Mouse (Mus musculus): ENCODE measurements around the gene Sapcd1. TPM values are rescaled to one million over a fixed set of nuclear protein-coding genes. Genes with fewer than 3 reads are reported as not detected.
A peak's percentile ranks its signal among the peaks of the same experiment; 100 is the strongest.

Sapcd1 gene
- polyA plus RNA-seq, 1 experiment from 2014 or later, result 1.1 TPM

GRCm38 (mm10) chr17:35057090-35057489 is 29.3 kb upstream of the Sapcd1 start:
- no peak for ATAC-seq
- Histone ChIP-seq H3K27ac (ENCODE audit: low read length) (no peak overlapping the region), H3K4me1 (ENCODE audit: control insufficient read depth, insufficient read depth, low read length) (peaks cover 15% of the 10 kb centered on the region), H3K36me3 (ENCODE audit: control insufficient read depth, insufficient read depth, low read length) (peaks cover 5% of the 10 kb centered on the region; the same call in 1 of the 2 replicates), H3K4me3 (ENCODE audit: low read depth, low read length) (no peak overlapping the region), H3K9ac (ENCODE audit: low read depth, low read length) (no peak overlapping the region), H3K9me3 (replicated peaks; ENCODE audit: control insufficient read depth, low read length, poor library complexity, severe bottlenecking) (no peaks in the 10 kb centered on the region), H3K27me3 (ENCODE audit: control insufficient read depth, insufficient read depth, low read depth, low read length) (no peaks in the 10 kb centered on the region), H3K4me2 (ENCODE audit: low read length) (no peak overlapping the region)
- WGBS, result 87% methylated on average over 3 of the region's 3 CpGs

GRCm38 (mm10) chr17:35055691-35056495 is 28.1 kb upstream of the Sapcd1 start:
- Histone ChIP-seq H3K4me3 (ENCODE audit: low read depth, low read length) (no peak overlapping the region), H3K9me3 (replicated peaks; ENCODE audit: control insufficient read depth, low read length, poor library complexity, severe bottlenecking) (no peaks in the 10 kb centered on the region), H3K27me3 (ENCODE audit: control insufficient read depth, insufficient read depth, low read depth, low read length) (no peaks in the 10 kb centered on the region), H3K4me2 (ENCODE audit: low read length) (no peak overlapping the region), H3K27ac (ENCODE audit: low read length) (no peak overlapping the region), H3K36me3 (ENCODE audit: control insufficient read depth, insufficient read depth, low read length) (no peaks in the 10 kb centered on the region), H3K4me1 (ENCODE audit: control insufficient read depth, insufficient read depth, low read length) (peaks cover 18% of the 10 kb centered on the region), H3K9ac (ENCODE audit: low read depth, low read length) (no peak overlapping the region)
- 91% methylated on average over 7 of the region's 7 CpGs for WGBS
- no peak for ATAC-seq

GRCm38 (mm10) chr17:35052271-35052798 is 24.5 kb upstream of the Sapcd1 start:
- no peaks in the 10 kb centered on the region for H3K9me3 ChIP-seq (replicated peaks; ENCODE audit: control insufficient read depth, low read length, poor library complexity, severe bottlenecking)
- no peak overlapping the region for H3K9ac ChIP-seq (ENCODE audit: low read depth, low read length)
- H3K4me3 ChIP-seq (ENCODE audit: low read depth, low read length), result no peak overlapping the region
- 69% methylated on average over 12 of the region's 12 CpGs for WGBS
- peaks cover 11% of the 10 kb centered on the region for H3K4me1 ChIP-seq (ENCODE audit: control insufficient read depth, insufficient read depth, low read length)
- H3K27me3 ChIP-seq (ENCODE audit: control insufficient read depth, insufficient read depth, low read depth, low read length), result no peaks in the 10 kb centered on the region
- ATAC-seq, result no peak
- H3K27ac ChIP-seq (ENCODE audit: low read length), result 0 out of 2 replicates have a peak overlapping the region, but pooled peaks have one; percentile 71
- no peaks in the 10 kb centered on the region for H3K36me3 ChIP-seq (ENCODE audit: control insufficient read depth, insufficient read depth, low read length)
- H3K4me2 ChIP-seq (ENCODE audit: low read length), result peak overlapping the region; percentile 41

DNA sequence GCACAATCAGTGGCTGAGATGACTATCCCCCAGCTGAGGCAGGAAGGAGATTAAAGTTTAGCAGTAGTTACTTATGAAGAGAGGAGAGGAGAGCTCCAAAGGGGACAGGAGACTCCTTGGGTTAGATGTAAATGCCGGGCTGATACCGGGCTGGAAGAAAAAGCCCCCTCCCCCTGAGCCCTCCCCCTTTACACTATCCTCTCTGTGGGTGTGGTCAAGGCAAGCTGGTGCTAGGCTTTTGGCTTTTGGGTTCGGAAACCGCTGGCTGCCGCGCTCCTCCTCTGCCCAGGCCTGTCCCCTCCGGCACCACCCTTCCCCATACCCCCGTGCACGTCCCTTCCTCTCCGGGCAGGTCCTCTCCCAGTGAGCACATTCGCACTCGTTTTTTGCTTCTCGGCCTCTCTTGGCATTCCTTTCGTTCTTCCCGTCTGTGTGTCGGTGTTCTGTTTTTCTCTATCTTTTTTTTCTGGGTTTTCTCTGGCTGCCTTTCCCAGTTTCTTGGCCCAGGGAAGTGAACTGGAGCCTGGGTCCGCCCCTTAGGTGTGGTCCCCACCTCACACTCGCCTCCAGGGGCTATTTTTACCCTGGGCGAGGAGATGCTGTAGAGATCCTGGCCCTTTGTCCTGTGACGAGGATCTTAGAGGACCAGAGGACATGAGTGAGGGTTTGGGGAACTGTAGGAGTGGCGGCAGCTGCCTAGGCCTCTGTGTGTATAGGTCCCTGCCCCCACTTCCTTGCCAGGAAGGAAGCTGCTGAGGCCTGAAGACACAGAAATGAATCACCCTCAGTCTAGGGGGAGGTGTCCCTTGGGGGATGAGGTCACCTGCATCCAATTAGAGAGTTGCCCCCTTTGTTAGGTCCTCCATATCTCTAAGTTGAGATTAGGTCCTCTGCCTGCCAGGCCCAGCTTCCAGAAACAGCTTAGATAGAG is 23.6 kb upstream of the Sapcd1 start:
- Histone ChIP-seq H3K27ac (ENCODE audit: low read length) (peak overlapping the region; percentile 71), H3K9ac (ENCODE audit: low read depth, low read length) (peak overlapping the region; percentile 30), H3K27me3 (ENCODE audit: control insufficient read depth, insufficient read depth, low read depth, low read length) (no peaks in the 10 kb centered on the region), H3K4me1 (ENCODE audit: control insufficient read depth, insufficient read depth, low read length) (peaks cover 11% of the 10 kb centered on the region), H3K9me3 (replicated peaks; ENCODE audit: control insufficient read depth, low read length, poor library complexity, severe bottlenecking) (no peaks in the 10 kb centered on the region), H3K4me3 (ENCODE audit: low read depth, low read length) (peak overlapping the region; percentile 35), H3K4me2 (ENCODE audit: low read length) (peak overlapping the region; percentile 41), H3K36me3 (ENCODE audit: control insufficient read depth, insufficient read depth, low read length) (no peaks in the 10 kb centered on the region)
- whole genome bisulfite sequencing, result 3% methylated on average over 21 of the region's 21 CpGs
- ATAC-seq, result peak; percentile 47

DNA sequence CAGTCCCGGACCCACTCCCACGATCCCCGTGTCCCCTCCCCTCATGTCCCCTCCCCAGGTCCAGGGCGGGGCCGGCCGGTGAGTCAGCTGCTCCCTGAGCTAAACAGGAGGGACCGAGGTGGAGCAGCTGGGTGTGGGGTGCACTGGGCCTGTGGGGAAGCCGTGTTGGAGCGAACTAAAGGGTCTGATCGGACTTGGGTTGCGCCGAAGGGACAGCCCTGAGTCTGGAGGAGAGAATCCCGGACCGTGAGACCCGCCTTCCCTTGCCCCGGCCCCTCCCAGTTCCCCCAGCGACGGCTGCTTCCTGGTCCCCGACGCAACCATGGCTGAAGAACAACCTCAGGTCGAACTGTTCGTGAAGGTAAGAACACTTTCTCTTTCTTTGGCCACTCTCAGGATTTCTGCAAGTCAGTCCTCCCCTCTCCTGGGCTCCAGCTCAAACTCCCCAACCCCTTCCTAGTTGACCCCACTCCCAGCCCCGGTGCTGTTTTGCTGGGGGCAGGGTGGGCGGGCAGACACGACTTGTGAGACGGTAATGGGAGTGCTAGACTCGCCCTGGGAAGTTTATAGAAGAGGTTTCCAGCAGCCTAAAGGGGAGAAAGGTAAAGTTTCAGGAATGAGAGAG is 22.4 kb upstream of the Sapcd1 start:
- Histone ChIP-seq H3K4me3 (ENCODE audit: low read depth, low read length) (peak overlapping the region; percentile 35), H3K36me3 (ENCODE audit: control insufficient read depth, insufficient read depth, low read length) (no peaks in the 10 kb centered on the region), H3K9ac (ENCODE audit: low read depth, low read length) (peak overlapping the region; percentile 61), H3K27me3 (ENCODE audit: control insufficient read depth, insufficient read depth, low read depth, low read length) (no peaks in the 10 kb centered on the region), H3K4me1 (ENCODE audit: control insufficient read depth, insufficient read depth, low read length) (peaks cover 11% of the 10 kb centered on the region), H3K4me2 (ENCODE audit: low read length) (peak overlapping the region; percentile 41), H3K9me3 (replicated peaks; ENCODE audit: control insufficient read depth, low read length, poor library complexity, severe bottlenecking) (no peaks in the 10 kb centered on the region), H3K27ac (ENCODE audit: low read length) (peak overlapping the region; percentile 75)
- 1% methylated on average over 27 of the region's 27 CpGs for WGBS
- ATAC-seq, result no peak

- H3K36me3 ChIP-seq (ENCODE audit: control insufficient read depth, insufficient read depth, low read length), result no peaks in the 10 kb centered on the region
- no peaks in the 10 kb centered on the region for H3K9me3 ChIP-seq (replicated peaks; ENCODE audit: control insufficient read depth, low read length, poor library complexity, severe bottlenecking)
- H3K4me1 ChIP-seq (ENCODE audit: control insufficient read depth, insufficient read depth, low read length), result peaks cover 11% of the 10 kb centered on the region
- ATAC-seq, result no peak
- peak within 1 kb of the TSS; percentile 75 for H3K27ac ChIP-seq (ENCODE audit: low read length)
- H3K27me3 ChIP-seq (ENCODE audit: control insufficient read depth, insufficient read depth, low read depth, low read length), result no peaks in the 10 kb centered on the region
- peak within 1 kb of the TSS; percentile 35 for H3K4me3 ChIP-seq (ENCODE audit: low read depth, low read length)
- WGBS, result 7% methylated on average over 10 of the region's 11 CpGs
- H3K9ac ChIP-seq (ENCODE audit: low read depth, low read length), result peak within 1 kb of the TSS; percentile 61
- peak within 1 kb of the TSS; percentile 41 for H3K4me2 ChIP-seq (ENCODE audit: low read length)
Observed at GRCm38 (mm10) chr17:35049561-35050016, 21.8 kb upstream of the Sapcd1 start, which contains the start of gene Clic1. Gene Clic1, plus strand, starts transcription at chr17:35049966.

GRCm38 (mm10) chr17:35048932-35049440 is 21.2 kb upstream of the Sapcd1 start:
- Histone ChIP-seq H3K9me3 (replicated peaks; ENCODE audit: control insufficient read depth, low read length, poor library complexity, severe bottlenecking) (no peaks in the 10 kb centered on the region), H3K4me2 (ENCODE audit: low read length) (no peak overlapping the region; the same call in 1 of the 2 replicates)

DNA sequence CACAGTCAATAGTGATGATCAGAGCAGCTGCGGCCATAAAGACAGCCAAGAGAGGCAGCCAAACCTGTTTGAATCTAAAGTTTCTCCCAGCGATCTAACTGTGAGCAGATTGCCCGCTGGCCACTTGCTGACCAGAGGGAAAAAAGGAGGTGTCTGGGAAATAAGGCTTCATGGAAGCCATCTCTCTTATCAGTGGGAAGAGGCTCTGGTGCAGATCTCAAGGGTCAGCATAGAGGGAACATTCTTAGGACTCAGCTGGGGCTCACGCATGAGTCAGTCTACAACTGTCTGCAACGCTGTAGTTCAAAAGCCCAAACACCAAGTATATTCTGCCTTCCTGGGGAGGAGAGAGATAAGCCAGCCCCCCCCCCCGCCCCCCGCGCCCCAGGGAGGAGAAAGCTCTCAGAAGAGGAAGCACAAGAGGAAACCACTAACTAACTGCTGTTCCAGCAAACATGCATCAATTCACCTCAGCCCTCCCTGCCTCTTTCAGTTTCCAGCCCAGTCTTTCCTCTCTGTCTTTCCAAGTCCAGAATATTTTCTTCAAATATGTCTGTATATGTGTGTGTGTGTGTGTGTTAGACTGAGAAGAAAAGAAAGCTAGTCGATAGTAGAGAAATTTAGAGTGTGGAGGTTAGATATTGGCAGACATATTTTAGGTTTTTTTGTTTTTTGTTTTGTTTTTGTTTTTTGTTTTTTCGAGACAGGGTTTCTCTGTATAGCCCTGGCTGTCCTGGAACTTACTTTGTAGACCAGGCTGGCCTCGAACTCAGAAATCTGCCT is 20.5 kb upstream of the Sapcd1 start:
- Histone ChIP-seq H3K27me3 (ENCODE audit: control insufficient read depth, insufficient read depth, low read depth, low read length) (no peaks in the 10 kb centered on the region), H3K9me3 (replicated peaks; ENCODE audit: control insufficient read depth, low read length, poor library complexity, severe bottlenecking) (no peaks in the 10 kb centered on the region), H3K9ac (ENCODE audit: low read depth, low read length) (no peak overlapping the region), H3K27ac (ENCODE audit: low read length) (peak overlapping the region; percentile 54), H3K36me3 (ENCODE audit: control insufficient read depth, insufficient read depth, low read length) (no peaks in the 10 kb centered on the region), H3K4me2 (ENCODE audit: low read length) (no peak overlapping the region), H3K4me3 (ENCODE audit: low read depth, low read length) (no peak overlapping the region), H3K4me1 (ENCODE audit: control insufficient read depth, insufficient read depth, low read length) (peaks cover 11% of the 10 kb centered on the region)
- WGBS, result 40% methylated on average over 9 of the region's 11 CpGs
- ATAC-seq, result no peak

More at GRCm38 (mm10) chr17:35048932-35049440, 21.2 kb upstream of the Sapcd1 start:
- WGBS, result 74% methylated on average over 5 of the region's 5 CpGs
- no peak overlapping the region; the same call in 1 of the 2 replicates for H3K27ac ChIP-seq (ENCODE audit: low read length)
- no peak for ATAC-seq
- H3K27me3 ChIP-seq (ENCODE audit: control insufficient read depth, insufficient read depth, low read depth, low read length), result no peaks in the 10 kb centered on the region
- H3K4me1 ChIP-seq (ENCODE audit: control insufficient read depth, insufficient read depth, low read length), result peaks cover 11% of the 10 kb centered on the region
- H3K4me3 ChIP-seq (ENCODE audit: low read depth, low read length), result no peak overlapping the region
- H3K9ac ChIP-seq (ENCODE audit: low read depth, low read length), result no peak overlapping the region
- H3K36me3 ChIP-seq (ENCODE audit: control insufficient read depth, insufficient read depth, low read length), result no peaks in the 10 kb centered on the region

All from midbrain, embryonic 16.5 days (tissue).